Mouse (Mus musculus) embryonic facial prominence, embryonic 10.5 days (tissue): ENCODE data around the gene Six2. TPM values are rescaled to one million over a fixed set of nuclear protein-coding genes. Genes with fewer than 3 reads are reported as not detected.

ENCODE experiments used
- DNase-seq: peaks from one replicate; pipeline ENCODE4 v3.0.0-alpha.2; 2017; ENCODE audit warnings: low spot score
- H3K27ac ChIP-seq: fragments of 300-500 bp; sonication (generic); replicated peaks from 2 replicates; pipeline ENCODE4 v1.5.1; 2016; ENCODE audit warnings: mild to moderate bottlenecking
- H3K27me3 ChIP-seq: fragments of 300-500 bp; sonication (generic); replicated peaks from 2 replicates; pipeline ENCODE4 v1.6.1; 2016; ENCODE audit warnings: low read depth, mild to moderate bottlenecking; ENCODE audit not compliant: poor library complexity, severe bottlenecking
- H3K36me3 ChIP-seq: fragments of 300-500 bp; sonication (generic); replicated peaks from 2 replicates; pipeline ENCODE4 v1.6.1; 2016; ENCODE audit warnings: mild to moderate bottlenecking, moderate library complexity
- H3K4me1 ChIP-seq: fragments of 300-500 bp; sonication (generic); 2 replicates; pipeline ENCODE4 v1.6.1; 2016
- H3K4me3 ChIP-seq: fragments of 300-500 bp; sonication (generic); 2 replicates; pipeline ENCODE4 v1.5.1; 2016; ENCODE audit warnings: mild to moderate bottlenecking, moderate library complexity
- H3K9me3 ChIP-seq: fragments of 300-500 bp; sonication (generic); 2 replicates; pipeline ENCODE4 v1.6.1; 2016; ENCODE audit warnings: mild to moderate bottlenecking
- WGBS: fragments of 180-500 bp; shearing (Covaris S2); methylation state at CpG from one replicate; pipeline ENCODE4 v1.1.7; 2016; 5-methylcytosine and 5-hydroxymethylcytosine counted together
- polyA plus RNA-seq: library from polyadenylated mRNA; unstranded; fragments of >200 nt; fragmentation: Nextera tagmentation; extraction: Ambion mirVana; gene quantifications from 2 replicates; pipeline ENCODE4 v1.2.1, GENCODE M21; 2016

Six2 gene
- polyA plus RNA-seq, result 10.1 and 15.6 TPM in 2 replicates

DNA sequence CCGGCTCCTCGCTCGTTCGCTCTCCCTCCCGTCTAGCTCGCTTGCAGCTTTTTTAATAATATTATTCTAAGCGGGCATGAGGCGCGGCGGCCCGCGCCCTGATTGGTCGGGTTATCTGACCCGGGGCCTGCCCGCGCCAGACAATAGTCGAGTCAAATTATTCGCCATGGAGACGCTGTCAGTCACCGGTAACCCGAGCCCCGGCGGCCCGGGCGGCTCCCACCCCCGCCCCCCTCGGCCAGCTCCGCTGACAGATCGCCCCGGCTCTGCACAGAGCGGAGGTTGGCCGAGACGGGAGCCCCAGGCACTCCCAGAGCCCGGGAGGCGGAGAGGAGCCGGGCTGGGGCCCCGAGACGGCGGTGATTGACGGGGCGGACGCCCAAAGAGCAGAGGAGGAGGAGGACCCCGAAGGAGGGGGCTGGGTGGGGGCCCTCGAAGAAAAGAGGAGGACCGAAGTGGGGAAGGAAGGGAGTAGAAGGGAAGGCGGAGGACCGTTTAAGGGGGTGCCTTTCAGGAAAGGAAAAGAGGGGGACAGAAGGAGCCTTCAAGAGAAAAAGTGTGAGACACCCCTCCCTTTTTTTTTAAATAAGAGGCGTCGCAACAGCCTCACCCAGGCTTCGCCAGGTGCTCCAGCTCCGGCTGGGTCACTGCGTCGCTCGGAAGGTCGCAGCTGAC lies at the start of gene Six2:
Gene Six2 (minus strand): TSS at position 39 of the 675 bp plus-strand sequence.
- H3K27me3 ChIP-seq, result peaks cover 98% of the 10 kb centered on the region
- H3K4me1 ChIP-seq, result peaks cover 84% of the 10 kb centered on the region
- peaks cover 15% of the 10 kb centered on the region for H3K36me3 ChIP-seq

DNA sequence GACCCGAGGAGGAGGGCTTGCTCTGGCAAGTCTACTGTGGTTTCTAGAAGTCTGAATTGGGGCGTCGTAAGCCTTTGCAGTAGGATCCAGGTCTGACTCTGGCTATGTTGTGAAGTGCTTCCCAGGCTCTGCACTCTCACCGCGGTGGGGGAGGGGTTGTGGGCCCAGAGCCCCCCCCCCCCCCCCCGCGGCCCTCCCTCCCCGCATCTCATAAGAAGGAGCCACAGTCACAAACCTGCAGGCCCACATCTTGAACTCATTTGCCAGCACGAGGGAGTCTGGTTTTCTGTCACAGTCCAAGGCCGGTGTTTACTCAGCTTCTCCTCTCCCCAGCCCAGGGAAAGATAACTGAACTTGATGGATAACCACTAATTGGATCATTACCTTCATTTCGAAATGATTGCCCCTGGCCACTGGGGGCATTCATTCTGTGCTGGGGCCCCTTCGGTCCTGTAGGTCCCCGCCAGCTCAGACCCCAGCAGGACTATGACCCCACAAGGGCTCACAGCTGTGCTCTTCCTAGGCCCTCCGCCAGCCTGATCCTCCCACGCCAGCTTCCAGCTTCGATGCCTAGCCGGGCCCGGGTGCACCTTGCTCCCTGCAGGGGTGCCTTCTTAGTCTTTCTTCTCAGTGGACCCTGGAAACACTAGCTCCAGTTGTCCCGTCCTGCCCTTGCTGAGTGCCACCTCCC lies 49.2 kb upstream of the Six2 start:
- 26% methylated on average over 19 of the region's 19 CpGs for WGBS
- no peak overlapping the region for H3K4me3 ChIP-seq
- peaks cover 19% of the 10 kb centered on the region for H3K4me1 ChIP-seq
- peak; percentile 90 for DNase-seq
- no peaks in the 10 kb centered on the region for H3K9me3 ChIP-seq
- H3K27ac ChIP-seq, result peak overlapping the region; percentile 7
- H3K27me3 ChIP-seq, result peaks cover 64% of the 10 kb centered on the region
- H3K36me3 ChIP-seq, result no peaks in the 10 kb centered on the region

More for the DNA sequence above, at the start of gene Six2:
- DNase-seq, result peak; percentile 99
- Histone ChIP-seq H3K27ac (peak within 1 kb of the TSS; percentile 89), H3K4me3 (peak within 1 kb of the TSS; percentile 70), H3K9me3 (no peaks in the 10 kb centered on the region)
- under 1% methylated on average over 55 of the region's 55 CpGs for WGBS

- Histone ChIP-seq H3K4me1 (peaks cover 3% of the 10 kb centered on the region; the same call in 1 of the 2 replicates), H3K36me3 (no peaks in the 10 kb centered on the region), H3K9me3 (no peaks in the 10 kb centered on the region), H3K4me3 (no peak overlapping the region), H3K27me3 (peaks cover 48% of the 10 kb centered on the region), H3K27ac (no peak overlapping the region)
- no peak for DNase-seq
- WGBS, result 83% methylated on average over 5 of the region's 5 CpGs
Observed at GRCm38 (mm10) chr17:85731329-85731728, 43.3 kb upstream of the Six2 start.

GRCm38 (mm10) chr17:85730231-85731015 lies 42.3 kb upstream of the Six2 start:
- 0 out of 2 replicates have a peak, but pooled peaks cover 4% of the 10 kb centered on the region for H3K4me1 ChIP-seq
- WGBS, result 86% methylated on average over 12 of the region's 12 CpGs
- no peaks in the 10 kb centered on the region for H3K36me3 ChIP-seq
- no peak overlapping the region for H3K27ac ChIP-seq
- H3K4me3 ChIP-seq, result no peak overlapping the region
- DNase-seq, result no peak
- H3K27me3 ChIP-seq, result peaks cover 46% of the 10 kb centered on the region
- H3K9me3 ChIP-seq, result no peaks in the 10 kb centered on the region

- WGBS, result 92% methylated on average over 5 of the region's 5 CpGs
- Histone ChIP-seq H3K4me1 (0 out of 2 replicates have a peak, but pooled peaks cover 4% of the 10 kb centered on the region), H3K27me3 (0 out of 2 replicates have a peak, but pooled peaks cover 33% of the 10 kb centered on the region), H3K27ac (no peak overlapping the region), H3K36me3 (no peaks in the 10 kb centered on the region), H3K9me3 (no peaks in the 10 kb centered on the region), H3K4me3 (no peak overlapping the region)
- DNase-seq, result no peak
Observed at GRCm38 (mm10) chr17:85728071-85728718, 40.1 kb upstream of the Six2 start.

- Histone ChIP-seq H3K36me3 (no peaks in the 10 kb centered on the region), H3K4me1 (0 out of 2 replicates have a peak, but pooled peaks cover 4% of the 10 kb centered on the region), H3K27ac (no peak overlapping the region), H3K4me3 (no peak overlapping the region), H3K9me3 (no peaks in the 10 kb centered on the region), H3K27me3 (peaks cover 45% of the 10 kb centered on the region; the same call in 1 of the 2 replicates)
- no peak for DNase-seq
- WGBS, result 90% methylated on average over 9 of the region's 9 CpGs
Observed at GRCm38 (mm10) chr17:85725988-85726387, 37.9 kb upstream of the Six2 start.

DNA sequence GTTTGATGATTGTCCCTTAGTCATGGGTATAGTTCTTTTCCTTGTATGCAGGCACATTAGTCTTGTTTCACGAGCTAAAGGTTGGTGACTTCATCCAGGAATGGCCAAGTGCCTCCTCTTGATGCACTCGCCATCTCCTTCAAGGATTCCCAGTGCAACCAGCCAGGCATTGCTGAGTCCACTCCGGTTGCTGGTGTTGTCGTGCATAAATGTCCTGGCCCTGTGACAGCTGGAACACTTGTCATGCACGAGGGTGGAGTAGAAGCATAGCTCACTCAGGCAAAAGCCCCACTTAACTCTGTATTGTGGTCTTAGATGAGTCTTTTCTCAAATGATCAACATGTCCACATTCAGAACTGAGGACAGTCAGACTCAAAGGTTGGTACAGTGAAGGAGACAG lies 35.1 kb upstream of the Six2 start:
- Histone ChIP-seq H3K27ac (no peak overlapping the region), H3K36me3 (no peaks in the 10 kb centered on the region), H3K27me3 (peaks cover 46% of the 10 kb centered on the region), H3K4me1 (peaks cover 13% of the 10 kb centered on the region), H3K4me3 (no peak overlapping the region), H3K9me3 (no peaks in the 10 kb centered on the region)
- WGBS, result 89% methylated on average over 5 of the region's 5 CpGs
- DNase-seq, result no peak

DNA sequence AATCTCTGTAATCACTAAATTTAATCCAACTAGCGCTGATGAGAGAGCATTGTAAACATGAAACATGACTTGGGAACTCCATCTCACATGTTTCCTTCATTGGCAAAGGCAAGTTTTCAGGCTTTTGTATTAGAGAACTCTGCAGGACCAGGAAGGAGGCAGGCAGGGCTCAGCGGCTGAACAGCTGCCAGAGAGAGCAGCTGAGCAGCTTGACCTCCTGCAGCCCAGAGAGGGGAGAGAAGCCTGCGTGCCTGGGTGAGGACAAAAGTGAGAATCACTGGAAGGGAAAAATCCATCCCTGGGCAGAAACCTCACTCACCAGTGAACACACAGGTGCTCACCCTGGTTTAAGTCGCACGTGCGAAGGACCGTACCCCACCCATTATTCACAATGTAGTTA lies 29.2 kb upstream of the Six2 start:
- 54% methylated on average over 7 of the region's 7 CpGs for WGBS
- peak overlapping the region; percentile 55 for H3K27ac ChIP-seq
- H3K4me3 ChIP-seq, result no peak overlapping the region
- peaks cover 46% of the 10 kb centered on the region for H3K4me1 ChIP-seq
- no peaks in the 10 kb centered on the region for H3K36me3 ChIP-seq
- peaks cover 68% of the 10 kb centered on the region for H3K27me3 ChIP-seq
- DNase-seq, result peak; percentile 67
- H3K9me3 ChIP-seq, result no peaks in the 10 kb centered on the region

DNA sequence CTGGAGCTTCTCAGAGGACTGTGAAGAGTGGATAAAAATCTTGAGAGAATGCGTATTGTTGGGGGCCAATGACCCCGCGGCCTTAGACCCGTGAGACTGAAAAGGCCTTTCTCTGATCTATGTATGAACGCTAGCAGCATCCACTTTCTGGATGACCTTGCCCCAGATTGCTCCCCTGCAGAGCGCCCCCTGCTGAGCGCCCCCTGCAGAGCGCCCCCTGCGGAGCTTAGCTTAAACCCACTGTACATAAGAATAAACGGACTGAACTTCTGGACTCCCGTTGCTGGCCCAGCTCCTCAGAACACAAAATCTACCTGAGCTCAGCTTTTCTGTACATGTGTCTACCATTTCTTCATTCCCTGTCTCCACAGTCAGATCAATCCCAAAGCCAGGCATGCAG lies 27.7 kb upstream of the Six2 start:
- DNase-seq, result no peak
- WGBS, result 65% methylated on average over 11 of the region's 11 CpGs
- Histone ChIP-seq H3K4me3 (no peak overlapping the region), H3K36me3 (no peaks in the 10 kb centered on the region), H3K9me3 (no peaks in the 10 kb centered on the region), H3K4me1 (peaks cover 46% of the 10 kb centered on the region), H3K27me3 (peaks cover 67% of the 10 kb centered on the region), H3K27ac (no peak overlapping the region)

DNA sequence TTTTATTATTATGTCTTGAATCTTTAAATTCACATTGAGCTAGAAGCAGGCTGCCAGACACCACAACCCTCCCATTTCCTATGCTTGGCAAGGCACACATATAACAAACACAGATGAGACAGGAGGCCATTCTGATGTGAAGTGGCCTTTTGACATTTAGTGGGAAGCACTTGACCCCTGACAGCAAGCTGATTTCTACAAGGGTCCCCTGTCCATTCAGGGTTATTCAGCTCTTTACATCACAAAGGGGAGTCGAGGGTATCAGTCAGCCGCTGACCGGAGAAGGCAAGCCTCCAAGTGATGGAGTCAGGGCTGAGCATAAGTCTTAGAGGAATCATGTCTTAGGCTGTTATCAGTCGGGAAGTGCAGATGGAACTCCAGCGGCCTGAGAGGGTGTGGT lies 26.3 kb upstream of the Six2 start:
- 57% methylated on average over 5 of the region's 5 CpGs for WGBS
- H3K4me1 ChIP-seq, result peaks cover 46% of the 10 kb centered on the region
- no peaks in the 10 kb centered on the region for H3K36me3 ChIP-seq
- peaks cover 64% of the 10 kb centered on the region for H3K27me3 ChIP-seq
- no peak overlapping the region for H3K4me3 ChIP-seq
- no peak for DNase-seq
- no peaks in the 10 kb centered on the region for H3K9me3 ChIP-seq
- H3K27ac ChIP-seq, result no peak overlapping the region

- no peak for DNase-seq
- Histone ChIP-seq H3K4me3 (no peak overlapping the region), H3K9me3 (no peaks in the 10 kb centered on the region), H3K4me1 (peaks cover 34% of the 10 kb centered on the region), H3K27me3 (peaks cover 65% of the 10 kb centered on the region), H3K36me3 (no peaks in the 10 kb centered on the region; the same call in 1 of the 2 replicates), H3K27ac (no peak overlapping the region)
- WGBS, result 94% methylated on average over 10 of the region's 10 CpGs
Observed at GRCm38 (mm10) chr17:85712874-85713273, 24.8 kb upstream of the Six2 start.
